Mouse (Mus musculus): Measurements from ENCODE around the gene Ascc1.

- TF ChIP-seq CTCF (IDR thresholded peaks at IDR 0.05; ENCODE audit: borderline replicate concordance, insufficient read depth, low read length) (no peak), POLR2A (IDR thresholded peaks at IDR 0.05; ENCODE audit: low read depth, low read length) (no peak)
These were observed 39.8 kb downstream of the Ascc1 start for GRCm38 (mm10) chr10:60042350-60042922.

Measured in embryonic fibroblast, embryonic 13.5 days (primary cell).